9 mouse cellular contexts compared by ENCODE assay signal in the genomic region with DNA sequence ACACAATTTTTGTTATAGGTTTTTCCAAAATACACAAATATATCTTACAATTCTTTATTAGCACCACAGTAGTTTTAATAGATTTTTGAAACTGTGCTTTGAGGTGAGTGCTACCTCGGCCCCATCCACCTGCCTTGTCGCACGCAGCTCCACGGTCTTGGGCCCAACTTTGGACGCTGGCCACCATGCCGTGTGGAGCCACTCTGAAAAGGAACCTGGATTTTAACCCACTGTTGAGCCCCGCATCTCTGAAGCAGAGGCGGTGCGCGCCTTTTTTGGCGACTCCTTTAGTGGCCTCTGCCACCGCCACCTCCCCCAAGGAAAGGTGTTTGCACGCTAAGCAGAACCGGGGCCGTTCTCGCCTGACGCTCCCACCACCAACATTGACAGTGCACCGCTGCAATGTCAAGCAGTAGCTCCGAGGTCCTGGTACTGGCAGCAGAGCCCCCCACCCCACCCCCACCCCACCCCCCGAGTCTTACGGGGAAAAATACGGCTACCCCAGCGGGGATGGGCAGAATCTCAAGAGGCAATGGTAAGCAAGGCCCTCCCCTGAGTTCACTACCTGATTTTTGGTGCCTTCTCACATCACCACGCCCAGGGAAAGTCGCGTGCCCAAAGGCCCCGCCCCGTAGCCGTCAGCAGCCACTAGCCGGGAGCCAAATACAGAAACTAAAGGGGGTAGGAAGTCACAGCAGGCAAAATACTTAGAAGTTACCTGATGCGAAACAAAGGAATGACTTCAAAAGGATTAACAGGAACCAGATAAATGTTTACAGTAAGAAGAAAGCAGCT. TPM values are rescaled to one million over a fixed set of nuclear protein-coding genes. Genes with fewer than 3 reads are reported as not detected.
DNase-seq lines count a peak whose midpoint lies in the region; ATAC-seq and TF ChIP-seq lines count a peak whose summit lies in the region.
"Had no signal": no experiment of that assay in that cellular context is flagged by ENCODE, and none has a peak within 500 bp of the region (broad histone marks: within the 10 kb centered on the region; RNA-seq: fewer than 3 reads in every experiment).

No protein-coding gene starts in this region.

- H3K4me2 ChIP-seq in embryonic facial prominence, embryonic 13.5 days, result peak overlapping the region; percentile 62
- peak overlapping the region; percentile 56 for H3K4me2 ChIP-seq in lung, postnatal 0 days (replicated peaks; ENCODE audit: low read depth, low read length)

- H3K27ac ChIP-seq in embryonic facial prominence, embryonic 13.5 days, result no peak overlapping the region
- no peak overlapping the region for H3K27ac ChIP-seq in lung, postnatal 0 days (ENCODE audit: low read length)
- no peak overlapping the region for H3K27ac ChIP-seq in olfactory bulb, adult 2 months (ENCODE audit: insufficient read depth, low read depth, low read length)

- peak overlapping the region; percentile 46; the same call in 1 of the 2 replicates for H3K9ac ChIP-seq in embryonic facial prominence, embryonic 13.5 days
- H3K9ac ChIP-seq in lung, postnatal 0 days (replicated peaks; ENCODE audit: low read depth), result no peak overlapping the region

- DNase-seq in kidney, adult 9 months, result peak; percentile 7
- DNase-seq in kidney, postnatal 25 days, result no peak
- peak; percentile 46 for DNase-seq in lung, postnatal 0 days (ENCODE audit: low spot score)
- no peak for DNase-seq in left cerebral cortex, adult 8-10 months (ENCODE audit: low spot score in 2 of 2)
- DNase-seq in cerebellum, adult 9-10 months, result no peak

- 8% methylated on average over 31 of the region's 31 CpGs for WGBS in embryonic facial prominence, embryonic 13.5 days
- 8% methylated on average over 31 of the region's 31 CpGs for WGBS in lung, postnatal 0 days
- WGBS in olfactory bulb, adult 2 months, result 8% methylated on average over 31 of the region's 31 CpGs

- 0 out of 2 replicates have a peak, but pooled peaks cover 3% of the 10 kb centered on the region for H3K9me3 ChIP-seq in embryonic facial prominence, embryonic 13.5 days
- no peaks in the 10 kb centered on the region for H3K9me3 ChIP-seq in lung, postnatal 0 days (ENCODE audit: low read length)

- no peak for TF ChIP-seq EP300 in lung, postnatal 0 days (IDR thresholded peaks at IDR 0.05)

- TF ChIP-seq CTCF in lung, postnatal 0 days (IDR thresholded peaks at IDR 0.05), result no peak
- TF ChIP-seq CTCF in olfactory bulb, adult 2 months (IDR thresholded peaks at IDR 0.05; ENCODE audit: insufficient read depth, low read depth, low read length), result no peak

- H3K4me1 ChIP-seq in embryonic facial prominence, embryonic 13.5 days, result no peaks in the 10 kb centered on the region
- H3K4me1 ChIP-seq in lung, postnatal 0 days (ENCODE audit: insufficient read depth, low read depth, low read length), result no peaks in the 10 kb centered on the region
- peaks cover 3% of the 10 kb centered on the region; the same call in 1 of the 2 replicates for H3K4me1 ChIP-seq in olfactory bulb, adult 2 months (ENCODE audit: control insufficient read depth, insufficient read depth, low read length)

- ATAC-seq in embryonic facial prominence, embryonic 13.5 days (ENCODE audit: insufficient number of reproducible peaks, insufficient read depth, low FRiP score, low TSS enrichment, low read depth), result no peak
- peak; percentile 100 for ATAC-seq in inflammation-experienced regulatory T-cells, adult 6 months
- peak; percentile 50 for ATAC-seq in lung, postnatal 0 days

- peak overlapping the region; percentile 39 for H3K4me3 ChIP-seq in embryonic facial prominence, embryonic 13.5 days
- peak overlapping the region; percentile 27 for H3K4me3 ChIP-seq in lung, postnatal 0 days (ENCODE audit: low read depth, low read length)
- peak overlapping the region; percentile 37 for H3K4me3 ChIP-seq in olfactory bulb, adult 2 months (ENCODE audit: insufficient read depth, low read depth, low read length)

- no peak for TF ChIP-seq POLR2A in olfactory bulb, adult 2 months (IDR thresholded peaks at IDR 0.05; ENCODE audit: insufficient read depth, low read depth, low read length)

- H3K27me3 ChIP-seq in embryonic facial prominence, embryonic 13.5 days, result no peaks in the 10 kb centered on the region
- H3K27me3 ChIP-seq in lung, postnatal 0 days (replicated peaks; ENCODE audit: insufficient read depth, low read length), result no peaks in the 10 kb centered on the region

- H3K36me3 ChIP-seq in embryonic facial prominence, embryonic 13.5 days, result no peaks in the 10 kb centered on the region
- no peaks in the 10 kb centered on the region for H3K36me3 ChIP-seq in lung, postnatal 0 days (ENCODE audit: insufficient read depth, low read length)

RNA-seq across cellular contexts. Expression of a gene that starts 13.4 kb away (rescaled TPM):
- 3.8 and 5.0 TPM in 2 replicates for polyA plus RNA-seq in embryonic facial prominence, embryonic 13.5 days (2015; fragmentation: Nextera tagmentation; extraction: Ambion mirVana)
- polyA plus RNA-seq in inflammation-experienced regulatory T-cells, adult 6 months (2017; shearing (Covaris generic)), result 10 to 100 TPM; 20.7 to 24.4 (median 22.2) TPM
- 1.8 and 2.4 TPM in 2 replicates for polyA plus RNA-seq in lung, postnatal 0 days (2015; fragmentation: Nextera tagmentation; extraction: Ambion mirVana)
- polyA plus RNA-seq in olfactory bulb, adult 2 months (2012; ENCODE audit: insufficient read depth, insufficient read length, low replicate concordance, missing spikeins), result not detected in 2 replicates
- total RNA-seq in left cerebral cortex, adult 8-10 months (2022), result 1 to 10 TPM; 1.1 to 2.5 (median 1.6) TPM

RNA-seq across cellular contexts. Expression of a gene that starts 52.9 kb away (rescaled TPM):
- 3.4 TPM in 2 replicates for polyA plus RNA-seq in embryonic facial prominence, embryonic 13.5 days (2015; fragmentation: Nextera tagmentation; extraction: Ambion mirVana)
- polyA plus RNA-seq in inflammation-experienced regulatory T-cells, adult 6 months (2017; shearing (Covaris generic)), result 10 to 100 TPM in 2 of 3 experiments, 1 to 10 TPM in 1; 9.0 to 19.1 (median 12.5) TPM
- polyA plus RNA-seq in lung, postnatal 0 days (2015; fragmentation: Nextera tagmentation; extraction: Ambion mirVana), result 5.8 and 6.1 TPM in 2 replicates
- not detected in 2 replicates for polyA plus RNA-seq in olfactory bulb, adult 2 months (2012; ENCODE audit: insufficient read depth, insufficient read length, low replicate concordance, missing spikeins)
- total RNA-seq in left cerebral cortex, adult 8-10 months (2022), result 1 to 10 TPM in 2 of 4 experiments, under 1 TPM in 2; 0.54 to 1.3 (median 0.82) TPM

RNA-seq across cellular contexts. Expression of a gene that starts 58.5 kb away (rescaled TPM):
- not detected in 2 replicates for polyA plus RNA-seq in embryonic facial prominence, embryonic 13.5 days (2015; fragmentation: Nextera tagmentation; extraction: Ambion mirVana)
- polyA plus RNA-seq in inflammation-experienced regulatory T-cells, adult 6 months (2017; shearing (Covaris generic)), result not detected
- not detected in 2 replicates for polyA plus RNA-seq in lung, postnatal 0 days (2015; fragmentation: Nextera tagmentation; extraction: Ambion mirVana)
- not detected in 2 replicates for polyA plus RNA-seq in olfactory bulb, adult 2 months (2012; ENCODE audit: insufficient read depth, insufficient read length, low replicate concordance, missing spikeins)
- total RNA-seq in left cerebral cortex, adult 8-10 months (2022), result not detected
- polyA plus RNA-seq: testis, adult 2 months had no signal

Comparison
In these comparisons a context has a peak if more than half of its experiments do, and no peak if none do; other contexts are left out.
1. DNase-seq: peak in kidney, adult 9 months (single experiment) and lung, postnatal 0 days (single experiment); none in kidney, postnatal 25 days (0 of 2), left cerebral cortex, adult 8-10 months (0 of 2) and cerebellum, adult 9-10 months (single experiment).
2. Peak in every context shown above with its lines, with median percentiles within 50 percentile points of each other: H3K4me3 ChIP-seq.